Mouse (Mus musculus): Measurements from ENCODE around the gene Sgo1.
A peak's percentile ranks its signal among the peaks of the same experiment; 100 is the strongest.
"Not testable (repeated sequence)": the region's sequence is repeated elsewhere in the genome, so short reads cannot be mapped to it uniquely, and the experiment has no call there.

The Sgo1 gene

GRCm38 (mm10) chr17:53688877-53689802 is at the start of gene Sgo1:
Gene Sgo1, minus strand, starts transcription at chr17:53689333.
- DNase-seq (ENCODE audit: low read depth), result peak; percentile 99

- DNase-seq (ENCODE audit: low read depth), result not testable (repeated sequence)
These were observed 29.8 kb upstream of the Sgo1 start for GRCm38 (mm10) chr17:53718916-53719315.

- DNase-seq (ENCODE audit: low read depth), result no peak
These were observed 29.3 kb upstream of the Sgo1 start for GRCm38 (mm10) chr17:53718474-53718873.

- DNase-seq (ENCODE audit: low read depth), result not testable (repeated sequence)
These were observed 26.0 kb upstream of the Sgo1 start for GRCm38 (mm10) chr17:53715161-53715560.

GRCm38 (mm10) chr17:53714453-53714852 is 25.3 kb upstream of the Sgo1 start:
- DNase-seq (ENCODE audit: low read depth), result no peak

GRCm38 (mm10) chr17:53697521-53697920 is 8.4 kb upstream of the Sgo1 start:
- DNase-seq (ENCODE audit: low read depth), result not testable (repeated sequence)

- DNase-seq (ENCODE audit: low read depth), result peak; percentile 89
These were observed 4.9 kb upstream of the Sgo1 start for GRCm38 (mm10) chr17:53694039-53694438.

GRCm38 (mm10) chr17:53689946-53690345 is 813 bp upstream of the Sgo1 start:
- peak; percentile 58 for DNase-seq (ENCODE audit: low read depth)

GRCm38 (mm10) chr17:53688321-53688720 is 812 bp downstream of the Sgo1 start:
- no peak for DNase-seq (ENCODE audit: low read depth)

GRCm38 (mm10) chr17:53678716-53679115 is 10.4 kb downstream of the Sgo1 start:
- peak; percentile 62 for DNase-seq (ENCODE audit: low read depth)

- no peak for DNase-seq (ENCODE audit: low read depth)
These were observed 18.7 kb downstream of the Sgo1 start for GRCm38 (mm10) chr17:53670453-53670852.

GRCm38 (mm10) chr17:53664703-53665382 is 24.3 kb downstream of the Sgo1 start:
- DNase-seq (ENCODE audit: low read depth), result peak; percentile 20

GRCm38 (mm10) chr17:53664267-53664666 is 24.9 kb downstream of the Sgo1 start:
- peak; percentile 18 for DNase-seq (ENCODE audit: low read depth)

- no peak for DNase-seq (ENCODE audit: low read depth)
These were observed 27.9 kb downstream of the Sgo1 start for GRCm38 (mm10) chr17:53661056-53661840.

GRCm38 (mm10) chr17:53659738-53660137 is 29.4 kb downstream of the Sgo1 start:
- DNase-seq (ENCODE audit: low read depth), result no peak

- no peak for DNase-seq (ENCODE audit: low read depth)
These were observed 29.9 kb downstream of the Sgo1 start for GRCm38 (mm10) chr17:53659230-53659629.

GRCm38 (mm10) chr17:53658668-53659067 is 30.5 kb downstream of the Sgo1 start:
- DNase-seq (ENCODE audit: low read depth), result no peak

- DNase-seq (ENCODE audit: low read depth), result peak; percentile 66
These were observed 31.7 kb downstream of the Sgo1 start for GRCm38 (mm10) chr17:53657391-53657790.

- peak; percentile 12 for DNase-seq (ENCODE audit: low read depth)
These were observed 32.7 kb downstream of the Sgo1 start for GRCm38 (mm10) chr17:53656369-53656860.

- DNase-seq (ENCODE audit: low read depth), result no peak
These were observed 33.2 kb downstream of the Sgo1 start for GRCm38 (mm10) chr17:53655959-53656358.

- DNase-seq (ENCODE audit: low read depth), result no peak
These were observed 34.1 kb downstream of the Sgo1 start for GRCm38 (mm10) chr17:53655081-53655480.

GRCm38 (mm10) chr17:53654596-53654995 is 34.5 kb downstream of the Sgo1 start:
- no peak for DNase-seq (ENCODE audit: low read depth)
